Mouse (Mus musculus) kidney, embryonic 15.5 days (tissue): ENCODE results near the gene Tfap2c. TPM values are rescaled to one million over a fixed set of nuclear protein-coding genes. Genes with fewer than 3 reads are reported as not detected.

ENCODE experiments used
- ATAC-seq: fragments of 200-750 bp; cut with Nextera tagmentation; replicated peaks from 2 replicates; pipeline ENCODE4 v1.8.0; 2017; ENCODE audit warnings: moderate TSS enrichment; ENCODE audit not compliant: low FRiP score
- H3K27ac ChIP-seq: fragments of 300-500 bp; sonication (generic); 2 replicates; pipeline ENCODE4 v1.5.1; 2015; ENCODE audit warnings: mild to moderate bottlenecking, inconsistent platforms
- H3K27me3 ChIP-seq: fragments of 300-500 bp; sonication (generic); 2 replicates; pipeline ENCODE4 v1.6.1; 2015; ENCODE audit warnings: inconsistent platforms
- H3K36me3 ChIP-seq: fragments of 300-500 bp; sonication (generic); 2 replicates; pipeline ENCODE4 v1.6.1; 2015; ENCODE audit warnings: inconsistent platforms
- H3K4me1 ChIP-seq: fragments of 300-500 bp; sonication (generic); 2 replicates; pipeline ENCODE4 v1.6.1; 2015; ENCODE audit warnings: inconsistent platforms
- H3K4me2 ChIP-seq: fragments of 300-500 bp; sonication (generic); 2 replicates; pipeline ENCODE4 v1.6.1; 2015; ENCODE audit warnings: moderate library complexity, mild to moderate bottlenecking, inconsistent platforms
- H3K4me3 ChIP-seq: fragments of 300-500 bp; sonication (generic); replicated peaks from 2 replicates; pipeline ENCODE4 v1.5.1; 2015; ENCODE audit warnings: mild to moderate bottlenecking, inconsistent platforms
- H3K9ac ChIP-seq: fragments of 300-500 bp; sonication (generic); 2 replicates; pipeline ENCODE4 v1.6.1; 2015; ENCODE audit warnings: mild to moderate bottlenecking, inconsistent platforms
- H3K9me3 ChIP-seq: fragments of 300-500 bp; sonication (generic); replicated peaks from 2 replicates; pipeline ENCODE4 v1.6.1; 2016; ENCODE audit warnings: inconsistent platforms
- WGBS: fragments of 180-500 bp; shearing (Covaris S2); methylation state at CpG from one replicate; pipeline ENCODE4 v1.1.7; 2015; ENCODE audit warnings: mixed read lengths; 5-methylcytosine and 5-hydroxymethylcytosine counted together
- polyA plus RNA-seq: library from polyadenylated mRNA; unstranded; fragments of >200 nt; fragmentation: Nextera tagmentation; extraction: Ambion mirVana; gene quantifications from 2 replicates; pipeline ENCODE4 v1.2.1, GENCODE M21; 2015

Gene Tfap2c
- polyA plus RNA-seq, 1 experiment from 2014 or later, result 0.57 TPM

DNA sequence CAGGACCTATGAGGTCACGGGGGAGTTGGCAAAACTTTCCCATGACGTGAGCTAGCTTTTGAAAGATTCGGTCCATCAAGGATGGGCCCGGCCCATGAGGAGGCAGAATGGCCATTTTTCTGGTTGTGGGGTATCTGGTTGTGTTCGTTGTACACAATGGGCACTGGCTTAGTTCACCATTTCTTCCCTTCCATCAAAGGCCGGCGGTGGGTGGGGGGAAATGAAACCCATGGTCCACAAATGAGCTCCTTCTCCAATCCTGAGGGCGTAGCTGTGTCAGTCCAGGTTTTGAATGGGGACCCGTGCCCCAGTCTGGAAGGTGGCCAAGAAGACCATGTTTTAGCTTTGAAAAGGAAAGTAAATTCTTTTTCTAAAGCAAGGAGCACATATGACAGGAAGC, 4.8 kb downstream of the Tfap2c start:
- Histone ChIP-seq H3K27me3 (peaks cover 92% of the 10 kb centered on the region), H3K4me3 (no peak overlapping the region), H3K4me1 (peaks cover 35% of the 10 kb centered on the region), H3K9me3 (no peaks in the 10 kb centered on the region), H3K27ac (no peak overlapping the region), H3K36me3 (no peaks in the 10 kb centered on the region), H3K9ac (no peak overlapping the region), H3K4me2 (no peak overlapping the region)
- ATAC-seq, result no peak
- 82% methylated on average over 9 of the region's 9 CpGs for WGBS

- H3K27me3 ChIP-seq, result peaks cover 75% of the 10 kb centered on the region
- peak; percentile 57; the same call in 1 of the 2 replicates for ATAC-seq
- no peak overlapping the region for H3K9ac ChIP-seq
- H3K9me3 ChIP-seq, result no peaks in the 10 kb centered on the region
- peaks cover 19% of the 10 kb centered on the region for H3K4me1 ChIP-seq
- peak overlapping the region; percentile 5; the same call in 1 of the 2 replicates for H3K4me2 ChIP-seq
- H3K36me3 ChIP-seq, result no peaks in the 10 kb centered on the region
- no peak overlapping the region for H3K4me3 ChIP-seq
- WGBS, result 37% methylated on average over 21 of the region's 21 CpGs
- H3K27ac ChIP-seq, result no peak overlapping the region
Observed at GRCm38 (mm10) chr2:172558674-172559468, 9.5 kb downstream of the Tfap2c start.

- Histone ChIP-seq H3K27ac (no peak overlapping the region), H3K4me1 (peaks cover 19% of the 10 kb centered on the region), H3K27me3 (peaks cover 55% of the 10 kb centered on the region), H3K36me3 (no peaks in the 10 kb centered on the region), H3K9ac (no peak overlapping the region), H3K4me3 (no peak overlapping the region), H3K4me2 (no peak overlapping the region), H3K9me3 (no peaks in the 10 kb centered on the region)
- 40% methylated on average over 10 of the region's 10 CpGs for WGBS
- ATAC-seq, result no peak
Observed at GRCm38 (mm10) chr2:172561016-172561415, 11.6 kb downstream of the Tfap2c start.

DNA sequence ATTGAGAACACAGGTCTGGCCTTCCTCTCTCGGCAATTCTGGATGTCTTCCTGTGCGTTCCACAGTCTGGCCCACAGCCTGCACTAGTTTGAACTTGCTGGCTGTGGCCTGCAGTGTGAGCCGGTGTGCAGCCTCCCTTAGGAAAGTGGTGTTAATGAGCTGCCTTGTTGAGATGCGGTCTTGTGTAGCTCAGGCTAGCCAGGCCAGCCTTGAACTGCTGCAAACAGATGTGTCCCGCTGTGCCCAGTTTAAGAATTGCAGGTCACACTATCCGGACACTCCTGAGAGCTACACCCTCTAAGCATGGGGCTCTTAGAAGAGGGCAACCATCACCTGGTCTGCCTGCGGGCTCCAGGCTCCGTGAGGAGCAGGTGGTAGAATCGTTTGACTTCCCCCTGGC, 18.4 kb downstream of the Tfap2c start:
- no peak overlapping the region for H3K9ac ChIP-seq
- no peak for ATAC-seq
- WGBS, result 81% methylated on average over 9 of the region's 9 CpGs

DNA sequence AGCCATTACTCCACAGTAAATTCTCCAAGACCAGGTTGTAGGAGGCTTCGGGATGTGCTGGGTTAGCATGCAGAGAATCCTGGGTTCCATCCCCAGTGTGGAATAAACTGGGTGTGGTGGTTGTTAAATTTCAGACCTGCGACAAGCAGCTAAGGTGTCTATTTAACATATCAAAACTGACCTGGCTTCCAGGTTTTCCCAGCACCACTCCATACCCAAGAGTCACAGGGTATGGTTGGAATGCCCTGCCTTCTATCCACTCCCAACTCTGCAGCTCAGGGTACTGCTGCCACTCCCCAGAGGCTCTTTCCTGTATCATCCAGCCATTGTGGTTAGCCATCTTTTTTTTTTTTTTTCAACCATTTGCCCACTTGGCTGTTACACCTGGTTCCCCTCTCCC, 19.1 kb downstream of the Tfap2c start:
- Histone ChIP-seq H3K9ac (no peak overlapping the region), H3K4me1 (no peaks in the 10 kb centered on the region), H3K4me3 (no peak overlapping the region), H3K4me2 (no peak overlapping the region), H3K9me3 (no peaks in the 10 kb centered on the region), H3K36me3 (no peaks in the 10 kb centered on the region), H3K27me3 (peaks cover 4% of the 10 kb centered on the region; the same call in 1 of the 2 replicates), H3K27ac (no peak overlapping the region)
- ATAC-seq, result no peak
- WGBS, result 87% methylated on average over 2 of the region's 2 CpGs

More for the DNA sequence above, 18.4 kb downstream of the Tfap2c start:
- no peaks in the 10 kb centered on the region for H3K9me3 ChIP-seq
- peaks cover 4% of the 10 kb centered on the region; the same call in 1 of the 2 replicates for H3K27me3 ChIP-seq
- no peak overlapping the region for H3K4me3 ChIP-seq
- no peaks in the 10 kb centered on the region for H3K4me1 ChIP-seq
- no peaks in the 10 kb centered on the region for H3K36me3 ChIP-seq
- H3K27ac ChIP-seq, result no peak overlapping the region
- no peak overlapping the region for H3K4me2 ChIP-seq

GRCm38 (mm10) chr2:172577196-172577766, 27.9 kb downstream of the Tfap2c start:
- H3K27me3 ChIP-seq, result peaks cover 15% of the 10 kb centered on the region; the same call in 1 of the 2 replicates
- H3K9me3 ChIP-seq, result no peaks in the 10 kb centered on the region
- no peak overlapping the region for H3K27ac ChIP-seq
- H3K9ac ChIP-seq, result no peak overlapping the region
- no peaks in the 10 kb centered on the region for H3K4me1 ChIP-seq
- H3K4me3 ChIP-seq, result no peak overlapping the region
- no peak for ATAC-seq
- no peaks in the 10 kb centered on the region for H3K36me3 ChIP-seq
- WGBS, result 42% methylated on average over 2 of the region's 2 CpGs
- no peak overlapping the region for H3K4me2 ChIP-seq

GRCm38 (mm10) chr2:172579221-172579620, 29.8 kb downstream of the Tfap2c start:
- Histone ChIP-seq H3K27ac (no peak overlapping the region), H3K4me1 (no peaks in the 10 kb centered on the region), H3K27me3 (peaks cover 15% of the 10 kb centered on the region; the same call in 1 of the 2 replicates), H3K4me3 (no peak overlapping the region), H3K4me2 (no peak overlapping the region), H3K36me3 (no peaks in the 10 kb centered on the region), H3K9me3 (no peaks in the 10 kb centered on the region), H3K9ac (no peak overlapping the region)
- no peak for ATAC-seq
- WGBS, result 66% methylated on average over 5 of the region's 5 CpGs

DNA sequence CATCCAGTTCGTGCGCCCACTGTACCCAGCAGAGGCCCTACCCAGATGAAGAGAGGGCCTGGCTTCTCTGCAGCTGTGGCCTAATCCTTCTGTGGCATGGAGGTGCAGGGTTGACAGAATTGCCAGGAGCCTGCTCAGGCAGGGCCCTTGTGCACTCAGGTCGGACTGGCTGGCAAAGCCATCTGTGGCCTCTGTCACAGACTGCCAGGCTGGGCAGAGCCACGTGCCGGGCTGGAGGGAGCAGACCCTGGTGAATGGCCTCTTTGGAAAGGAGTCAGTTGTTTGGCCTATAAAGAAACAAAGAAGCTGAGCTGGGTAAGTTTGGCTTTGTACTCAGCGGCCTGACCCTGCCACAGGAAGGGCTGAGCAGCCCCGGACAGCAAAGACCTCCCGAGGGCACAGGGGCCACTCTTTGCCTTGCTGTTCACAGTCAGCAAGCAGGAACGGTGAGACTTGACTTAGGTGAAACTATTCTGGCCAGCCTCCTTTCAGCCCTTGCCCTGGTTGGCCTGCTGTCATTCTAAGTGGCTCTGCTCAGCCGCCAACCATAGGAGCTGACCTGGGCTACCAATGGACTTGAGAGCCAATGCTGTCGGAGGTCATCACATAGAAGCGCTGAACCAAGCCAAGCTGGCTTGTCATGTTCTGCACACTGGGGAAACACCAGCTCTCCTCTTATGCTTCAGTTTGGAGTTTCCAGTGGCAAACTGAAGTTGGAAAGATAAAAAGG, 31.3 kb downstream of the Tfap2c start:
- H3K4me3 ChIP-seq, result no peak overlapping the region
- H3K9ac ChIP-seq, result no peak overlapping the region
- H3K27ac ChIP-seq, result no peak overlapping the region
- peaks cover 15% of the 10 kb centered on the region; the same call in 1 of the 2 replicates for H3K27me3 ChIP-seq
- no peaks in the 10 kb centered on the region for H3K36me3 ChIP-seq
- no peaks in the 10 kb centered on the region for H3K4me1 ChIP-seq
- 72% methylated on average over 12 of the region's 12 CpGs for WGBS
- ATAC-seq, result no peak
- no peak overlapping the region for H3K4me2 ChIP-seq
- no peaks in the 10 kb centered on the region for H3K9me3 ChIP-seq

GRCm38 (mm10) chr2:172583312-172583711, 33.9 kb downstream of the Tfap2c start:
- no peak for ATAC-seq
- no peak overlapping the region for H3K4me3 ChIP-seq
- H3K36me3 ChIP-seq, result no peaks in the 10 kb centered on the region
- no peak overlapping the region for H3K27ac ChIP-seq
- WGBS, result 8% methylated on average over 7 of the region's 7 CpGs
- H3K9me3 ChIP-seq, result no peaks in the 10 kb centered on the region
- H3K4me1 ChIP-seq, result no peaks in the 10 kb centered on the region
- peaks cover 15% of the 10 kb centered on the region; the same call in 1 of the 2 replicates for H3K27me3 ChIP-seq
- no peak overlapping the region for H3K4me2 ChIP-seq
- no peak overlapping the region for H3K9ac ChIP-seq

DNA sequence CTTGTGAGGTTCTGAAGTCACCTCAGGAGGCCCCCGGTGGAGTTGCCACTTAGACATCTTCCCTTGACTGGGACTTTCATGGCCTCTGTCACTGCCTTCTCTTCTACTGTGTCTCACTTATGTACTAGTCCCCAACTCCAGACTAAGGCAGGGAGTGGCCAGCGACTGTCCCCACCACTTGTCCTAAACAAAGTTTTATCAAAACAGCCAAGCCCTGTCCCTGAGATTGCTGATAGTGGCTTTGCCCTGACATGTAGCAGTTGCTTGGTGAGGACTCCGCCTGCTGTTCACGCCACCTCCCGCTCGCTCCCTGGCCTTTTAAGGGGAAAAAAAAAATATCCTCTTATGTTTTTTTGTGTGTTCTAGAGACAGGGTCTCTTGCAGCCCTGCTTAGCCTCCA, 35.9 kb downstream of the Tfap2c start:
- ATAC-seq, result no peak
- H3K4me3 ChIP-seq, result no peak overlapping the region
- H3K9me3 ChIP-seq, result no peaks in the 10 kb centered on the region
- no peaks in the 10 kb centered on the region for H3K4me1 ChIP-seq
- 83% methylated on average over 6 of the region's 6 CpGs for WGBS
- peaks cover 13% of the 10 kb centered on the region; the same call in 1 of the 2 replicates for H3K27me3 ChIP-seq
- H3K27ac ChIP-seq, result no peak overlapping the region
- no peak overlapping the region for H3K9ac ChIP-seq
- H3K4me2 ChIP-seq, result no peak overlapping the region
- H3K36me3 ChIP-seq, result no peaks in the 10 kb centered on the region

DNA sequence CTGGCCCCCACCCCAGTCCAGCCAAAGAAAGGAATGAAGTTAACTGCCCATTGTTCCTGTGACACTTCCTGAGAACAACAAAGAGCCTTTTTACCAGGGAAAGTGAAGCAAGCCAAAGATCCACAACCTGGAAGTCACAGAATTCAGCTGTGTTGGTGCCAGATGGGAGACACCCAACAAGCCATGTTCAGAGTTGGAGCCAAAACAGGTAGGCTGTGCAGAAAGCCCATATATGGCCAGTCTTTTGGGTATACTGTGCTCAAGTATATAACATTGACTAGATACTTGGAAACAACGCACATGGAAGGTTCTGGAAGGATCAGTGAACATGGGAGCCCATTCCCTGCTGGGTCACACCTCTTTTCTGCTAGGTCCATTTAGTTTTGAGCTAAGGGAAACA, 39.7 kb downstream of the Tfap2c start:
- no peaks in the 10 kb centered on the region for H3K36me3 ChIP-seq
- 93% methylated on average over 1 of the region's 1 CpGs for WGBS
- H3K4me2 ChIP-seq, result no peak overlapping the region
- no peak overlapping the region for H3K4me3 ChIP-seq
- no peaks in the 10 kb centered on the region for H3K9me3 ChIP-seq
- 0 out of 2 replicates have a peak, but pooled peaks cover 3% of the 10 kb centered on the region for H3K27me3 ChIP-seq
- no peak for ATAC-seq
- H3K27ac ChIP-seq, result no peak overlapping the region
- peaks cover 4% of the 10 kb centered on the region; the same call in 1 of the 2 replicates for H3K4me1 ChIP-seq
- H3K9ac ChIP-seq, result no peak overlapping the region

- ATAC-seq, result no peak
- WGBS, result 78% methylated on average over 5 of the region's 5 CpGs
Observed at GRCm38 (mm10) chr2:172590839-172591238, 41.4 kb downstream of the Tfap2c start.

More at GRCm38 (mm10) chr2:172590839-172591238, 41.4 kb downstream of the Tfap2c start:
- Histone ChIP-seq H3K27me3 (0 out of 2 replicates have a peak, but pooled peaks cover 3% of the 10 kb centered on the region), H3K4me2 (no peak overlapping the region), H3K27ac (no peak overlapping the region), H3K4me3 (no peak overlapping the region), H3K9ac (no peak overlapping the region), H3K36me3 (no peaks in the 10 kb centered on the region), H3K9me3 (no peaks in the 10 kb centered on the region), H3K4me1 (peaks cover 4% of the 10 kb centered on the region)
